Mouse (Mus musculus) G1E (cell line): ENCODE measurements around the gene Zmym4.

Source experiments
- CTCF ChIP-seq: IDR thresholded peaks from 2 replicates; pipeline ENCODE4 v1.5.1; 2012; ENCODE audit warnings: low read depth, low read length, inconsistent platforms, mixed read lengths
- GATA1 ChIP-seq: IDR thresholded peaks from 2 replicates; pipeline ENCODE4 v1.6.1; 2012; ENCODE audit warnings: borderline replicate concordance, low read length, inconsistent platforms, mixed read lengths
- POLR2AphosphoS5 ChIP-seq: IDR thresholded peaks from 2 replicates; pipeline ENCODE4 v1.6.1; 2012; ENCODE audit warnings: low read depth, low read length, inconsistent platforms; ENCODE audit not compliant: insufficient replicate concordance
- TAL1 ChIP-seq: conservative IDR thresholded peaks from 2 replicates; pipeline ENCODE4 v1.6.1; 2012; ENCODE audit warnings: low read depth, low read length, inconsistent platforms, mixed read lengths

- TF ChIP-seq CTCF (no peak), GATA1 (no peak), POLR2AphosphoS5 (no peak), TAL1 (no peak)
Measured at GRCm38 (mm10) chr4:126814854-126815253, 153.1 kb downstream of the Zmym4 start.
